Mouse (Mus musculus): ENCODE measurements around the gene Sstr2.
A peak's percentile ranks its signal among the peaks of the same experiment; 100 is the strongest.

Gene Sstr2

GRCm38 (mm10) chr11:113619420-113620080 lies 408 bp downstream of the Sstr2 start:
- DNase-seq (ENCODE audit: low spot score) = no peak

- DNase-seq (ENCODE audit: low spot score) = no peak
Observed at GRCm38 (mm10) chr11:113621001-113621400, 1.9 kb downstream of the Sstr2 start.

- DNase-seq (ENCODE audit: low spot score) = no peak
Observed at GRCm38 (mm10) chr11:113622028-113622427, 2.9 kb downstream of the Sstr2 start.

- no peak for DNase-seq (ENCODE audit: low spot score)
Observed at GRCm38 (mm10) chr11:113625437-113625836, 6.3 kb downstream of the Sstr2 start.

GRCm38 (mm10) chr11:113627785-113628184 lies 8.6 kb downstream of the Sstr2 start:
- no peak for DNase-seq (ENCODE audit: low spot score)

GRCm38 (mm10) chr11:113630642-113631041 lies 11.5 kb downstream of the Sstr2 start:
- DNase-seq (ENCODE audit: low spot score) = no peak

GRCm38 (mm10) chr11:113631302-113631701 lies 12.2 kb downstream of the Sstr2 start:
- no peak for DNase-seq (ENCODE audit: low spot score)

GRCm38 (mm10) chr11:113631862-113632261 lies 12.7 kb downstream of the Sstr2 start:
- DNase-seq (ENCODE audit: low spot score) = no peak

- no peak for DNase-seq (ENCODE audit: low spot score)
Observed at GRCm38 (mm10) chr11:113632303-113632702, 13.2 kb downstream of the Sstr2 start.

GRCm38 (mm10) chr11:113633398-113633797 lies 14.3 kb downstream of the Sstr2 start:
- DNase-seq (ENCODE audit: low spot score) = no peak

- DNase-seq (ENCODE audit: low spot score) = no peak
Observed at GRCm38 (mm10) chr11:113634699-113635121, 15.6 kb downstream of the Sstr2 start.

- DNase-seq (ENCODE audit: low spot score) = no peak
Observed at GRCm38 (mm10) chr11:113638680-113639079, 19.5 kb downstream of the Sstr2 start.

- no peak for DNase-seq (ENCODE audit: low spot score)
Observed at GRCm38 (mm10) chr11:113645181-113645580, 26.0 kb downstream of the Sstr2 start.

GRCm38 (mm10) chr11:113648152-113648551 lies 29.0 kb downstream of the Sstr2 start:
- DNase-seq (ENCODE audit: low spot score) = peak; percentile 56

- DNase-seq (ENCODE audit: low spot score) = no peak
Observed at GRCm38 (mm10) chr11:113648690-113649352, 29.7 kb downstream of the Sstr2 start, which contains the start of gene Cog1. Gene Cog1 (plus strand): TSS chr11:113649169.

- DNase-seq (ENCODE audit: low spot score) = no peak
Observed at GRCm38 (mm10) chr11:113649353-113650210, 30.4 kb downstream of the Sstr2 start, which contains the start of gene Slc39a11. Gene Slc39a11 (minus strand): TSS chr11:113650079.

- no peak for DNase-seq (ENCODE audit: low spot score)
Observed at GRCm38 (mm10) chr11:113651206-113651906, 32.2 kb downstream of the Sstr2 start.

GRCm38 (mm10) chr11:113651907-113652273 lies 32.7 kb downstream of the Sstr2 start:
- DNase-seq (ENCODE audit: low spot score) = no peak

GRCm38 (mm10) chr11:113652516-113652915 lies 33.4 kb downstream of the Sstr2 start:
- no peak for DNase-seq (ENCODE audit: low spot score)

- DNase-seq (ENCODE audit: low spot score) = no peak
Observed at GRCm38 (mm10) chr11:113654105-113654504, 35.0 kb downstream of the Sstr2 start.

- DNase-seq (ENCODE audit: low spot score) = no peak
Observed at GRCm38 (mm10) chr11:113654561-113655270, 35.6 kb downstream of the Sstr2 start.
